Mouse (Mus musculus): Measurements from ENCODE around the gene Cyp4f17.
"Not testable (repeated sequence)": the region's sequence is repeated elsewhere in the genome, so short reads cannot be mapped to it uniquely, and the experiment has no call there.

Gene Cyp4f17

DNA sequence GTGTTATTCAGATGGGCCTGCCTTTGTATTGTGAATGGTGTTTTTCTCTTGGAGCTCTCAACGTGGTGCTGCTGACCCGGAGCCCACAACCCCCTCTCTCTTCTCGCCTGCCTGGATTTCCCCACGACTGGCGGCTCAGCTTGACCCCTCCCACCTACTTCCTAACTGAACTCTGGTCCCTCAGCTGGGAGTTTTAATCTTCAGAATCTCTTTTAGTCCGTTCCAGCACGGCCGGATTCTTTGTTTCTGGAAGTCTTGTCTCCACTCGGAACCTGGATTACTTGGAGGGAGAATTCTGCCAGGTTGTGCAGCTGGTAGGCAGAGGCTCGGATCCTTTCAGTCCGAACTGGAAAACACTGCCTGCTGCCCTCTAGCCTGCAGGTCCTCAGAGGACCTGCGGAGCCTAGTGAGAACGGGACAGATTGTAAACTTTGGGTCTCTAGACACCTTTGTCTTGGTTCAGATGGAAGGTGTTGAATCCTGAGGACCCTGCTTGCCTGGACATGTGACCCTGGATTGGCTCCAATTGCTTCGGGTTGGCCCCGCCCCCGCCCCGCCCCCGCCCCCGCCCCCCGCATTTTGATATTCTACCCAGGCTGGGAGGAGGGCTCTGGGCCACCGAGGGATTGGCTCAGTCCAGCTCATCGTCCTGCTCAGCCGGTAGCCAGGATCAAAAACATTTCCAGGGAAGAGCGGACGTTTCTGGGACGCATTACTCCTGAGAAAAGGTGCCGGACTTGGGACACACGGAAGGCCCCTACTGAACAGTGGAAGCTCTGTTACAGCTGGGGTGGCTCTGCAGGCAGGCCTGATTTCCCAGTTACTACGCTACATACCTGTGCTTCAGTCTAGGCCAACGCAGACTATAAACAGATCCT lies at the start of gene Cyp4f17:
Cyp4f17 (plus strand) TSS at position 200 of the 878 bp plus-strand sequence.
- no peak for DNase-seq (ENCODE audit: low spot score)

GRCm38 (mm10) chr17:32468494-32468893 lies 37.4 kb upstream of the Cyp4f17 start:
- no peak for DNase-seq (ENCODE audit: low spot score)

- no peak for DNase-seq (ENCODE audit: low spot score)
Observed at GRCm38 (mm10) chr17:32470795-32471194, 35.1 kb upstream of the Cyp4f17 start.

GRCm38 (mm10) chr17:32472176-32472575 lies 33.7 kb upstream of the Cyp4f17 start:
- no peak for DNase-seq (ENCODE audit: low spot score)

- DNase-seq (ENCODE audit: low spot score): no peak
Observed at GRCm38 (mm10) chr17:32474954-32475560, 30.8 kb upstream of the Cyp4f17 start.

- no peak for DNase-seq (ENCODE audit: low spot score)
Observed at GRCm38 (mm10) chr17:32477204-32477603, 28.6 kb upstream of the Cyp4f17 start.

GRCm38 (mm10) chr17:32478727-32479126 lies 27.1 kb upstream of the Cyp4f17 start:
- DNase-seq (ENCODE audit: low spot score): no peak

DNA sequence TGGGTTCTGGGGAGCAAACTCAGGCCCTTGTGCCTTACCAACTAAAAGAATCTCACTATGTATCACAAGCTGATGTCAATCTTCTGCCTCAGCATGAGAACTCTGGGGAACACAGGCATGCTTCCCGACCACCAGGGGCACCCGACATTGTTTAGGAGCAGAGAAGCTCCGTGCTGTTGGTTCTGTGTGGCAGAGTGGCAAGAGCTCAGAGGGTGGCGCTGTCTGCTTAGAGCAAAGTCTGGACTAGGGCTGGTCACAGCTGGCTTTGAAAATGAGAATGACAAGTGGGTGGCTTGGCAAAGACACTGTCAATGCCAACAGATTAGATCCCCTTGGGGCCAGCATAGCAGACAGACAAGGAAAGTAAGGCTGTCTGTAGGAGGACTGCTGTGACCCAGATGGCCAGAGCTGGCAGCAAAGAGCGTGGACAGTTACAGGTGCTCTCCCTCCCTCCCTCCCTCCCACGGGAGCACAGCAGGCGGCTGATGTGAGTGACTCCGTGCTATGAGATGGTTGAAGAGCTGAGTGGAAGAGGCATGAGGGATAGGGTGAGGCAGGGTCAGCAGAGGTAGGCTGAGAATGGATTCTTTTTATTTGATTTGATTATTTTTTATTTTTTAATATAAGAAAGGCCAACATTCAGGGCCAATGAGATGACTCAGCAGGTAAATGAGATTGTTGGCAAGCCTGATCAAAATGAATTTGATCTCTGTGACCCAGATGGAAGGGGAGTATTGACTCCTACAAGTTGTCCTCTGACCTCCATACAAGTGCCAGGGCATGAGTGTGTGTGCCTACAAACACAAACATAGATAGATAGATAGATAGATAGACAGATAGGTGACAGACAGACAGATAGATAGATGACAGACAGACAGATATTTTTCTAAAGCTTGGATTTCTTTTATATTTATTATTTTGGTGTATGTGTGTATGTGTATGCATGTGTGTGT lies 26.0 kb upstream of the Cyp4f17 start:
- DNase-seq (ENCODE audit: low spot score): peak; percentile 59

GRCm38 (mm10) chr17:32481766-32482165 lies 24.1 kb upstream of the Cyp4f17 start:
- no peak for DNase-seq (ENCODE audit: low spot score)

GRCm38 (mm10) chr17:32483200-32483599 lies 22.6 kb upstream of the Cyp4f17 start:
- peak; percentile 85 for DNase-seq (ENCODE audit: low spot score)

GRCm38 (mm10) chr17:32492349-32492980 lies 13.4 kb upstream of the Cyp4f17 start:
- peak; percentile 55 for DNase-seq (ENCODE audit: low spot score)

GRCm38 (mm10) chr17:32494601-32495000 lies 11.2 kb upstream of the Cyp4f17 start:
- peak; percentile 75 for DNase-seq (ENCODE audit: low spot score)

GRCm38 (mm10) chr17:32500511-32500910 lies 5.3 kb upstream of the Cyp4f17 start:
- DNase-seq (ENCODE audit: low spot score): not testable (repeated sequence)

DNA sequence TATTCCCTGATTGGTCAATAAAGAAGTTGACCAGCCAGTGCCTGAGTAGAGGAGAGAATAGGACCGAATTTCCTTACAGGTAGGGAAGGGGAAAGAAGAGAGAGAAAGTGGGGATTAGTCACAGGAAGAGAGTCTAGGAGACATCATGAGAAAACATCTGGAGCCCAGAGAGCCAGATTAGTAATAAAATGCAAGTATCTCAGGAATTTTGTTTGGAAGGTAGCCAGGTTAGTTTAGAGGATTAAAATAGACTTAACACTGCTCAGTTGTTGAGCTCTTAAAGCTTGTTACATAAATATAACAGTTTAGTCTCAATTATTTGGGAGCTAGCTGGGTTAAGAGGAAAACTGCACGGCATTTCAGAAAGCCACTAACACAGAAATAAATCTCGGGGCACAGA lies 4.8 kb upstream of the Cyp4f17 start:
- DNase-seq (ENCODE audit: low spot score): no peak

GRCm38 (mm10) chr17:32503111-32503510 lies 2.7 kb upstream of the Cyp4f17 start:
- no peak for DNase-seq (ENCODE audit: low spot score)

- DNase-seq (ENCODE audit: low spot score): peak; percentile 46
Observed at GRCm38 (mm10) chr17:32506729-32507245, 937 bp downstream of the Cyp4f17 start.

- DNase-seq (ENCODE audit: low spot score): no peak
Observed at GRCm38 (mm10) chr17:32516126-32516525, 10.3 kb downstream of the Cyp4f17 start.

DNA sequence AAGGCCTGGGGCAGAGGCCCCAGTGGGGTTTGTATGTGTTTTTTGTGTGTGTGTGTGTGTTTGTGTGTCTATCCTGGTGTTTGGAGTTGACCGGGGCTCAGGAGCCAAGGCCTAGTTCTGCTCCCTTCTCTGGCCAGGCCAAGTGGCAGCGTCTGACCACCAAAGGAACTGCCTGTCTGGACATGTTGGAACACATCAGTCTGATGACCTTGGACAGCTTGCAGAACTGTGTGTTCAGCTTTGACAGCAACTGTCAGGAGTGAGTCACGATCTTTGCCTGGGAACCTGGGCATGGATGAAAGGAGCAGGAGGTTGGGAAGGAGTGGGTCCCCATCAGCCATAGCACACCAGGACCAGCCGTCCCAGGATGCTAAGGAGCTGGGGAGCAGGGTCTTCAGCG lies 16.1 kb downstream of the Cyp4f17 start:
- no peak for DNase-seq (ENCODE audit: low spot score)

- DNase-seq (ENCODE audit: low spot score): no peak
Observed at GRCm38 (mm10) chr17:32522386-32522785, 16.5 kb downstream of the Cyp4f17 start.

DNA sequence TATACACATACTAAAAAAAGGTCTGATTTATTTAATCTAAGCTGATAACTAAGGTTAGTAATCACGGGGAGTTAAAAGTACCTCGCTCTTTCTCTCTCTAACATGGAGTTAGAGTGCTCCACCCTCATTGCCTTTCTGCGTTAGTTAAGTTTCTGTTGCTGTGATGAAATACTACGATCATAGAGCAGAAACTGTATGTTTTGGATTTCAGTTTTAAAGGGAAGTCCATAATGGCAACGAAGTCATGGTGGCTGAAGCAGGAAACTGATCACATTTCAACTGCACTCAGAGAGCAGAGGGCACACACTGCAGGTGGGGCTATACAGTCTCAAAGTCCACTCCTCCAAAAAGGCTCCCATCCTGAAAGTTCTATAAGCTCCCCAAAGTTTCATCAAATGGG lies 17.0 kb downstream of the Cyp4f17 start:
- no peak for DNase-seq (ENCODE audit: low spot score)

DNA sequence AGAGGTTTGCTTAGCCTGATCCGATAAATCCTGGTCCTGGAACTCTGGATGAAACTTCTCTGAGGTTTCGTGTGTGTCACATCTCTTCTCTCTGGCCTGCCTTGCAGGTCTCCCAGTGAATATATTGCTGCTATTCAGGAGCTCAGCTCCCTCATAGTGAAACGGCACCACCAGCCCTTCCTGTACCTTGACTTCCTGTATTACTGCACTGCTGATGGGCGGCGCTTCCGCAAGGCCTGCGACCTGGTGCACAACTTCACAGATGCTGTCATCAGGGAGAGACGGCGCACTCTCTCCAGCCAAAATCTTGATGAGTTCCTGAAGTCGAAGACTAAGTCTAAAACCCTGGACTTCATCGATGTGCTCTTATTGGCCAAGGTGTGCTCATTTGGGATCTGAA lies 18.0 kb downstream of the Cyp4f17 start:
- no peak for DNase-seq (ENCODE audit: low spot score)

- not testable (repeated sequence) for DNase-seq (ENCODE audit: low spot score)
Observed at GRCm38 (mm10) chr17:32526341-32526740, 20.5 kb downstream of the Cyp4f17 start.
